Mouse (Mus musculus): ENCODE measurements around the gene Nabp2.

GRCm38 (mm10) chr10:128425260-128425659, 14.0 kb upstream of the Nabp2 start:
- TF ChIP-seq ZC3H11A (IDR thresholded peaks at IDR 0.05; ENCODE audit: borderline replicate concordance, low read depth, low read length) (no peak), HCFC1 (IDR thresholded peaks at IDR 0.05; ENCODE audit: borderline replicate concordance, insufficient read depth, low read length) (no peak), ZNF384 (IDR thresholded peaks at IDR 0.05; ENCODE audit: low read depth, low read length) (no peak), MAFK (IDR thresholded peaks at IDR 0.05; ENCODE audit: insufficient read depth, low read depth, low read length) (no peak), CHD2 (IDR thresholded peaks at IDR 0.05; ENCODE audit: low read depth, low read length) (no peak)
